Mouse (Mus musculus) adrenal gland, postnatal 36 days (tissue): ENCODE measurements at regions not wholly inside any gene's neighbourhood (a gene's known extent, or its start where the extent isn't known, plus 50 kb on each side); places are given as distances from the start of the nearest gene placed in this dataset.

Experiments used
- DNase-seq, 2 experiments: peaks; one replicate each; pipeline ENCODE4 v3.0.0; 2021; ENCODE audit warnings: mixed read lengths in 1 of 2

DNA sequence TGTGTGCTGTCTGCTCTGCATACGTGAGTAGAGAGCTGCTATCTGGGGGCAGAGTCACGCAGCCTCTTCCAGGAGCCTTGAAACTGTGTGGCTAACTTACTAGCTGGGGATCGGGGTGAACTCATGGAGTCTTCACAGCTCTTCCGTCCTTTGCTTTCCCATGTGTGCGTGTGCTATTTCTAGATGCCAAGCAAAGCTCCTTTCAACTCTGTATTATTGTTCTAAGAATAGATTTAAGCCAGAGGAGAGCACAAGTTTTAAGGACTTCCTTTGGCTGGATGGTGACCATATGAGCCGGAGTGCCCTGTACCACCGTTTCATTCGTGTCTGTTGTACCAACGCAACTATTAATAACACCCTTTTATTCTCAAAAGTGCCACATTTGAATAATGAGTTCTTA is 254.0 kb downstream of the Gm12728 start:
- no peak for DNase-seq

DNA sequence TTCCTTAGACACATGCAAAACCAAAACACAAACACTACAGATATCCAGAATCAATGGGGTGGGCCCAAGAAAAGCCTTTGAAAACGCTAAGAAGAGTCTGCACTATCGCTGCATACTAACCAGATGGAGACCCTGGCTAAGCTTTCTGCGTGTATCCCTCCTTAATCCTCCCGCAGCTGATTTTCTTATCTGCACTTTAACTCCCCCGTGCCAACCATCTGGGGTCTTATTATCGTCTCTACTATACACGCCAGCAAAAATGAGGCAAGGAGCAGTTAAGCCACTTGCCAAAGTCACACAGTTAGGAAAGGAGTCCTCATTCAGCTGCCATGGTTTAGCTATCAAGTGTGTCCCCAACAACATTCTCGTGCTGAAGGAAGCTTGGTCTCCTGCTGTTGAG is 258.4 kb downstream of the Gm12728 start:
- no peak for DNase-seq

DNA sequence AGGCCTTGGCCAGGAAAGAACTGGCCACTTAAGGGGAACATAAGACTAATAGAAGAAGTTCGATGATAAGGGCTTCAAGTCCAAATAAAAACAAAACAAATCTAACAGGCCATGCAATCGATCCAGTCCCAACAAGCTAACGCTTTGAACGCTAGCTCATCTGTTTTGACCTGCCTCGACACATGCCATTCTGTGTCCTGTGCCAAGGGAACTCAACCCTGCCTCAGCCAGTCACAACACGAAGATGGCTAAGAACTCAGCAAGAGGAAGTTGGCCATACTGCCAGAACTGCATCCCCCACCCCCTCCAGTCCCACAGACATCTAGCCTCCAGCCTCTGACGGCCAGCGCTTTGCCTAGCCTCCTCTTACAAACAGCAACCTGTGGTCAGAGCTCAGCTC is 259.1 kb downstream of the Gm12728 start:
- DNase-seq: no peak

DNA sequence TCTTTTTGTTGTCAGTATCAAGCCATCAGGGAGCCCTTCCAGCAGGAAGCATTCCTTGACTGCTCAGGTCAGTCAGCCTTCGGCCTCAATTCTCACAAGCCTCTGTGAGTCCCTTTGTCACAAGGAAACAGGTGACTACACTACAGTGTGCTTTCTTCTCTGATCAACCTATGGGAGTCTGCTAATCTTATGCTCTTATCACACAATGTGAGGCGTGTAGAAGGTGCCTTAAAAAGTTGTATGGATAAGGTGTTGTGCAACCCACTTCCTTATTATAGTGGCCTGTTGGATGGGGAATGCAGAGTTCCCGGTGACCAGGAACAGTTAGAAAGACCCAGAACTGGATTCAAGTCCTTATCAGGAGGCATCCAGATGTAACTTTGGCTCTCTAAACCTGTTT is 260.2 kb downstream of the Gm12728 start:
- no peak for DNase-seq

DNA sequence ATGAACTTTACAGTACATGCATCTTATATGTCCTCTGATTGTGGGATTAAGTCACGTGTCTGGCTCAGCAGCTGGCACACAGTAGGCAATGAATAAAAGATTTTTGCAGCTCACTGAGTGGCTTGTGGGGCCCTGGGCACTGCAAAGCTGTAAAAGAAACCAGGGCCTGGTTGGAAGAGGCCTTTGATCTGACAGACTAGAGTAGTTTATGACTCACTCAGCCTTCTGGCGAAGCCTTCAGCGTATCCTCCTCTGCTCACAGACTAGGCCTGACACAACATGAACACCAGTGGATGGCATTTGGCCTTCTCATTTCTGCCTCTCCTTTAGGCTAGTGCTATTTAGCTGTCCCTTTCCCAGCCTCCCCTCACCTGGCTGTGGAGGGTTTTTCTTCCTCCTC is 260.6 kb downstream of the Gm12728 start:
- DNase-seq: peak; percentile 50 to 53

DNA sequence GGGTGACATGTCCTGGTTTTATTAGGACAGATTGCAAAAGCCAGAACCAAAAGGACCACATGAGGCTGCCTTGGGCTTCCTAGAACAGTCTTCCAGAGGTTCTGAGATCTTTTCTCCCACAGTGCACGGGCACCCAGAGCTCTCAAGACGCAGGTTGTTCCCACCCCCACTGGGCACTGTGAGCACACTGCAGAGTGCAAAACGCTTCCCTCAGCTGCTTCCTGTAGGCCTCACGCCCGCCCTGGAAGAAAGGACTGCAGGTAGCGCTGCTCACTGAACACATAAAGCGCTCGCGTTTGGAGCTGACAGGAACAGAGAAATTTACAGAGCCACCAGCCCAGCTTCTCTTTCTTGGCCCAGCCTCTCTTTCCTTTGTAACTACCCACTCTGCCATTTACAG is 262.5 kb upstream of the Usp24 start:
- no peak for DNase-seq

DNA sequence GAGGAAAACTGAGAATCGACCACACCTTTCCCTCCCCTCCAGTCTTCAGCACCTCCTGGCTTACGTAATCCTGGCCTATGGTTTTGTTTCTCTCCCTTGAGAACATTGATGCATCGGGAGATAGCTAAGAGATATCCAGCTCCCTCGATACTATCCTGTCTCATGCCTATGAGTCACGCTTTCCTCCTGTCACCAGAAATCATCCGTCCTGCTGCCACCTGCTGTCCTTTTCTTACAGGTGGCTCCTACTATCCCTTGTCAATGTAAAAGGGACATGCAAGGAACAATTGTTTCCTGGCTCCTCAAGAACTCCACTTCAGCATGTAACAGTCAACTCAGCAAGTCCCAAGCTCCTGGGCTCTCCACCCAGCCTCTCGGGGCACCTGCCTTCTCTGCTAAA is 261.7 kb upstream of the Usp24 start:
- peak; percentile 12 to 18 for DNase-seq

DNA sequence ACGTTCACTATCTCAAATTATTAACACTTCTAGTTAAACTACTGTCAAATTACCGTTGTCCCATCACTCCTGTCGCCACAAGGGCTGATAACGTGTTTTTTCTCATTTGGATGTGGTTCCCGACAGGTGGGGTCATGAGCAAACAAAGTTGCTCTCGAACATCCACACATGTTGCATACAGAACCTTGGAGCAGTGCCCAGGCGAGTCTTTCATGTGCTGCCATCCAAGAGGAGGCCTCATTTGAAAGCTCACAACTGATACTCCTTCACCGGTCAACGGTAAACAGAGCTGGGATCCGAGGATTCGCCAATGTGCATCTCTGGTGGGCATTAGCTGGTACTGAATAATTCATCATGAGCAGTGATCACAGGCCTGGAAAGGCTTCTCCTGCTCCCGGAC is 253.4 kb upstream of the Usp24 start:
- no peak for DNase-seq

DNA sequence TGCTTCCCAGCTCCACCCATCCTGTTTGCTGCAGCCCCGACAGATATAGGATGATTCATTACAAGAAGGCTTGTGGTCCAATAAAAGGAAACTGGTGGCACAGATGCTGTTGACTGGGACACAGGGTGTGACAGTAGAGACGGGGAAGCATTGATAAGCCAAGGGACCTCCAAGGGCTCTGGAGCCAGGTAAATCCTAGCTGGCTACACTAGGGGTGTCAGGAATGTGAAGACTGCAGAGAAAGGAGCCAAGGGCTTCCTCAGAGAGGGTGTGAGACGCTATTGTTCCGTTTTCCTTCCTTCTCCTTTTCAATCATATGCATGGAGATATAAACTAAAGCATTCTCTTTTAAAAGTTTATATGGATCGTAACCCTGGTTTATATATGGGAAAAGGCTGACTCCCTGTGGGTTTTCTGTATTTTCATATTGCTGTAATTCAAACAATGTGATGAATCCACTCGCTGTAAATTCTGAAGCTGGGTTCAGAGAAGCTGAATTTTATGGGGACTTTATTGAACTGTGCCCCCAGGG is 252.1 kb upstream of the Usp24 start:
- no peak for DNase-seq

DNA sequence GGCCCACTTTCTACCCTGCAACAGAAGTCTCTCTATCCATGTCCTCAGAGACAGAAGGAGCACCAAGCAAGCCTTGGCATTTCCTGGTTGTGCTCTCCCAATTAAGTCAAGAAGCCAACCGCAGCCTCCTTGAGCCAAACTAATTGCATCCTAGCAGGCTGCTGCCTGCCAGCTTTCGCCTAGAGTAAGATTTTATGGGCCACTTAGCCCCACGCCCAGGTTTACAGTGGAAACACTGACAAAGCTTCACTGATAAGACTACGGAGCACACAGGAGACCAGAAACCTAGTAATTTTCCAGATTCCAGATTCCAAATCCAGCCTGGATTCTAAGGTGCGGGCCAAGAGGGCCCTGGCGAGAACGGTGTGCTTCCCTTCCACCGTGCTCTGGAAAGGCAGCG is 249.0 kb upstream of the Usp24 start:
- DNase-seq: no peak

DNA sequence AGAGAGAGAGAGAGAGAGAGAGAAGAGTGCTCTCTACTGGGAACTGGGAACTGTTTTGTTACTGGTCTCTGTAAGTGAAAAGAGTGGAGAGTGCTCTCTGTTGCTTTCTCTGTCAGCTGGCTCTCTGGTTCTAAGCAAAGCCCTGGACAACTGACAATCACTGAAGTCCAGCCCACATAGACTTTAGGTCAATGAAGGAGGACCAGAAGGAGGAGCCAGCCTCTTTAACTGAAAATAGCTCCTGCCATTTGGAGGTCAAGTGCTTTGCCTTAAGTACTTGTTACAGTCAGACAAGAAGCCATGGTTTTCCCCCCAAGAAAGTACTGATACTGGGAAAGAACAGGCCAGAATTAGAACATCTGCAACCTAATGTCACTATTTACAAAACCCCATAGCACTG is 232.5 kb upstream of the Usp24 start:
- no peak for DNase-seq

DNA sequence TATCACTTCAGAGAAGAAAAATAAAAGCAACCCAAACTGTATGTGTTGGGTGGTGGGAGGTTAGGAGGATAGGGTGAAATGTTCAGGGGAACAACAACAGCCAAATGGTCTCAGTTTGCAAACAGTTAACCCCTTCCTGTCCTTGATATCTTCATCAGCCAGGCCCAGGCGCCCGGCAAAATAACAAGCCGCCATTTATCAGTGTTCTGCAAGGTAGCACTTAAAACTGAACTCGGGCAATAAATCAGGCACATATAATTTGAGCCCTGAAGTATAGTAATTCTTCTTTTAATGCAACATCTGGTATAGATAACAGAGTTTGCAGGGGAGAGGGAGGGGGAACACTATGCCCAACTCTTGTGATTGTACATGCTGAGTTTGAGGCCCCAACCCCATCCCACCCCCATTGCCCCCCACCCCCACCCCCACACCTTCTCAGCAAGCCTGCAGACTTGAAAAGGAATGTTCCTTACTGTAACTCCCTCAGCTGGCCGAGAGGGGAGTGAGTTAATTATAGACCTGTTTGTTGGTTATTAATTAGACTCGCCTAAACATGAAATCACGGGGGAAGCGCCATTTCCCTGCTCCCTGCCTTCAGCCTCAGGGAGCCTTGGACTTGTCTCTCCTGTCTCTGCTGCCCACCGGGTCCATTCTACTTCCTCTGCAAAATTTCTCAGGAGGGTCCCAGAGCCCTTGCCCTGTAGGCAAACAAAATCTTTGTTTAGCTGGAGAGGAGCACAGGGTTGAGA is 223.9 kb upstream of the Usp24 start:
- DNase-seq: no peak

DNA sequence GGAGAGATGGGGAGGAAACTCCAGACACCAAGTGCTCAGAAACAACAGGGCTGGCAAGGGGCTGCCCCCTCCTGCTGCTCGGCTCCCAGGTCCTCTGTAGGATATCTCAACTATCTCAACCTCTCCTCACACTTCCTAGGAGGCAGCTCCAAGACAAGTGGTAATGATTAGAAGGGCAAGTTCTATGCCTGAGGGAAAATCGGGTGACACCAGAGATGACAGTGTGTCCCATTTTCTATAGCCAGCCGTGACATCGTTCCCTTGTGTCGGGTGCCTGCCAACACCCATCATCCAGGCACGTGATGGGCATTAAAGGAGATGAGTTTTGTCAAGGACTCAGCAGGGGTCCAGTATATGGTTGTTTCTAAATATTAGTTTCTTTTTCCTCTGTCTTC is 223.3 kb upstream of the Usp24 start:
- DNase-seq: no peak

DNA sequence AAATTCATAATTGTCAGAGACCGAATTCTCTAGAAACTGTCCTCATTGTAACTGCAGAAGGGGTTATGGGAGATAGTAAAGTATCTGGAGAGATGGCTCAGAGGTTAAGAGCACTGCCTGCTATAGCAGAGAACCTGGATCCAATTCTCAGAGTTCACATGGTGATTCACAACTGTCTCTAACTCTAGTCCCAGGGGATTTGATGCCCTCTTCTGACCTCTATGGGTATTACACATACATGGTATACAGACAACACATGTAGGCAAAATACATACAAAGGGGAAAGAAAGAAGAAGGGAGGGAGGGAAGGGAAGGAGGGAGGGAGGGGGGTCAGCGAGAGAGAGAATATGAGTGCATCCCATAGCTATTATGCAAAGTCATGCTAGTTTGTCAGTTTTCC is 222.8 kb upstream of the Usp24 start:
- peak in 1 of 2 experiments; percentile 32 for DNase-seq

DNA sequence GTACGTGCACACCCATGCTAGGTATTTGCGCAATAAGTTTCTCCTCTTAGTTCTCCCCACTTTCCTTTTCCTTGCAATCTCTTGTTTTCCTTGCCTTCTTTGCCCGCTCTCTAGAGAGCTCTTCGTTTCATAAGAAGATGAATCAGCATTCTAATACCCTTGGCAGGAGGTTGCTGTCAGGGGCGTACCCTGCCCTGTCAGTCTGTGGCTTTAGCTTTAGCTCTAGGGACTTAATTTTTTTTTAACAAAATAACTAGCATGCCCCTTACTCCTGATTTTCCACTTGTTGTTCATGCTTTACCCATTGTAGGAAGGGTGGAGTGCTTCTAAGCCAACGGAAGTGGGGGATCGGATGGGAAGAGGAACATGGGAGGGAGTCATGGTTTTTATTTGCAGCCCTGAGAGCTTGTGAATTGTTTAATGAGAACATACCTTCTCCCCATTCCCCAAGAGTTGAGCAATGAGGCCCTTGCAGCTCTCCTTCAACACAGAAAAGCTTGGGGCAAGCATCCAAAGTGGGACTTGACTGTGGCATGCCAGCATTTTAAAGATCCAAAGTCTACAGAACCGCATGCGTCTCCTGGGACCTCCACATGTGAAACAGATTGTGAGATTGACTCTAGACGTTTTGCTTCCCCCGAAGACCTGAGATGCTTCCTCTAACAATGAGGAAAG is 221.0 kb upstream of the Usp24 start:
- peak; percentile 15 to 20 for DNase-seq

DNA sequence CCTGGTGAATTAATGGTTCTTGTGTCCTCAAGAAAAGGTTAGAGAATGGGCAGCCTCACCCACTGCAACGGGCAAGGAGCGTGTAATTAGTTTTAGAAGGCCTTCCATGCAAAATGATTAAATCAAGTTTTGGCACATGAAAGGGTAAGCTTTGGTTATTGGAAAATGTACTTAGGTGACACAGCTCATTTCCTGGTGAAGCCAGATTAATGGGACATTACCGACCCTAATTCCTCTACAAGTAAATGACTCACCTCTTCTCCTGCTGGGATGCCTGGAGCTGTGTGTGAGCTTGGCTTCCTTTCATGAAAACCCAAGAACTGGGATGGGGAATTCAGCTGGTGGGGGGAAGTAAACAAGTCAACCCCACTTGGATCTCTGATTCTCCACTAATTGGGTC is 219.9 kb upstream of the Usp24 start:
- DNase-seq: no peak

DNA sequence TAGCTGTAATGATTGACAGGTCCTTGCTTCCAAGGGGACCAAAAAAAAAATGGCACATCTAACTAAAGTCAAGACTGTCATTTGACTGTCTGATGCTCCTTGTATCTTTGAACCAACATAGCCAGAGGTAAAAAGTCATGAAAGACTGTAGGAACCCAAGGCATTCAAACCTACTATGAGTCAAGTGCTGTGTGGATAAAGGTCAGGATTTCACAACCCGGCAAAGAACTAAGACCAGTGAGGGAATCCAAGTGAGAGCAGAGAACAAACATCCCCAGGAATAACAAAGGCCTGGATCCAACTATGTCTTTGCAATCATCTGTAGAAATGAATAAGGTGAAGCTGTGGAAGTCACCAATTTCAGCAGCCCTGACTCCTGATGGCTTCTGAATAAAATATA is 218.2 kb upstream of the Usp24 start:
- DNase-seq: peak in 1 of 2 experiments; percentile 27

DNA sequence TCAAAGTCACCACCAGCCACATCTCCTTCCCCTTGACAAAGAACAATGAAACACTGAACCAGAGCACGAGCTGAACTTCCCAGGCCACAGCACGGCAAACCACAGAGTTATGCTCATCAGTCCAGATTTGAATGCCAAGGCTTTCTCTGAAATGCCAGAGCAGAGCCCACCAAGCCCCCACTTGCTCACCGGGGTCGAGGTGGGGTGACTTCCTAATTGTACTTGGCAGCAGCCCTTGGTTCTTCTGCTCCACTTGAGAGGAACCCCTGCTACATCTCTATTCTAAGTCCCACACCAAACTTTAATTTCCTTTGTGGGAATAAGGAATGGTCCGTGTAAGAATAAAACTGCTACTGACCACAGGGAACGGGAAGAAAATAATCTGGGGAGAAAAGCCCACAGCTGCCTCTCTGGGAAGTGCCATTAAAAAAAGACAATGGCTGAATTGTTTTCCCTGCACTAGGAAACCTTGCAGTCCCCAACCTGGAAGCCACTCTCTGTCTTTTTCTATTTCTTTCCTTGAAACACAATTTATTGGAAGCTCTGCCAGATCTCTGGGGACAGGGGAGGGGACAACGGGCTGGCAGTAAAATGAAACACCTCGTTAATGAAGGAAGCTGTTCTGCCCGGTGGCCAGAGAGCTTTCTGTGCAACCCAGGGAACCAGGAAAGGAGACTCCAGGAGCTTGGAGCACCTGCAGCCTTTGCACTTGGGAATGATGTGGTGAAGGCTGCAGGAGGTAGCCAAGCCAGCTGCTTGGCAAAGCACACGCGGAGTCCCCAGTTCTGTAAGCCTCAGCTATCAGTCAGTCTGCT is 215.6 kb upstream of the Usp24 start:
- DNase-seq: peak in 1 of 2 experiments; percentile 12

DNA sequence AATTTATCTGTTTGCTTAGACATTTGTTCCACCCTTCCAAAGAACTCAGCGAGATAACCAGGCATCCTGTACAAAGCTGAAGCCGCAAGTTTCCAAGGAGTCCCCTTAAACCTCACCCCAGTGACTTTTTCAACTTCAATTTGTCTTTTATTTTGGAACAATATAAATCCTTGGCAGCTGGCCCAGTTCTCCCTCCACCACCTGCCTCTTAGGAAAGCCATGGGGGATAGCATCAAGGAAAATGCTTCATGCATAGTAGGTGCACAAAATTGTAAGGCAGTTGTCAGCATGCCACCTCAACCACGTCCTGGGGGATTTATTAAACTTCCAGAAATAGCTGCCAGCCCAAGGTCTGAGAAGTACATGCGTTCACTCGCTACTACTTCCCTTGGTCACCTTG is 214.1 kb upstream of the Usp24 start:
- no peak for DNase-seq

DNA sequence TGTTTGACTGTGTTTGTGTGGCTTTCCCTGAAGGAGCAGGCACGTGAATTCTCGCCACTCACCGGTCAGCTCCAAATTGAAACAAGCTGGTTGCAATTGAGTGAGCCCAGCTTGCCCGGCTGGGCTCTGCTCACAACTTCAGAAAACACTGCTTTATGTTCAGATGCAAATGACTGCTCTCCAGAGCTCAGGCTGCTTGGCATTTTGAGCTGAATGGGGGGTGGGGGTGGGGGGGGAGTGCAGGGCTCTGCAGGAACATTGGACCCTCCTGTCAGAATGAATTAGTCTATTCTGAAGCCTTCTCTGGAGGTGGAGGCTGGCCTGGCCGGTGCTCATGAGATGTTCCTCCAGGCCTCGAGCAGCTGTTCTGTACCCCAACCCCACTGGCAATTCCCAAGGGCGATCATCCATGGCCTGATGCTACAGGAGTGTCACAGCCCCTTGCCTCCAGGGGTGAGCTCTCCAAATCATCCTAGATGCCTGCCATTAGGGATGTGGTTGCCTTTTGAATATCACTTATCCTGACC is 213.5 kb upstream of the Usp24 start:
- DNase-seq: no peak

DNA sequence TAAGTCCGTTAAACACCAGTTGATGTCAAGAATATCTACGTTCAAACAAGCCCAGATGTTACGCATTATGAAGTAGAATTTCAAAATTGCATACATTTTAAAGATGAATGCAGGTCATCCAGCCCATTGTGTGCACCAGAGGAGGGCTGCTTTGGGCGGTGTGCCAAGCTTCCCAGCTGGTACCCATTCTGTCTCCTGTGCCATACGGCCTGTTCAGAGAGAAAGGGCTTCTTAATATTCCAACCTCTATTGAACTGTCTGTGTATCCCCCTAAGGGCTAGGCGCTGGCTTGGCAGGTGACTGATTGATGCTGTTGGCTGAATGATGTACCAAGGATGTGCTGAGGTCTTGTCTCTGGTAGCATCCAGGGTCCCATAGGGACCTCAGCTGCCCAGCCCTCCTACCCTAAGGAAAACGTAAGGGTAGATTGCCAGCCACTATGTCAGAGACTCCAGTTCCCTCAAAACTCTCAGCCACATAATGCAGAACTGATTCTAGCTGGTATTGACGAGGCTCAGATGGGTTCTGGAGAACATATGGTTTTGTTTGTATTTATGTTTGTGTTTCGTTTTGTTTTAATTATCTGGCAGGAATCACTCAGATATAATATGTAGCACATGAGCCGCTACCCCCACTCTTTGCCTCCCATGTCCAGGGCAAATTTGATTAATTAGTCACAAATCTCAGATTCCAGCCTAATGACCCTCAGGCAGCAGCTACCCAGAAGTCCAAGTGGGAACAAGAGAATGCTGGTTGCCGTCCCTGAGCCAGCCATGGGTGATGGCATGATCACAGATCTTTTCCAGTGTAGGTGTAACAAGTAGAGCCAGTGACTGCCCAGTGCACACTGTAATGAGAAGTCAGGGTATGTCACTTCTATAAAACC is 212.0 kb upstream of the Usp24 start:
- DNase-seq: no peak

DNA sequence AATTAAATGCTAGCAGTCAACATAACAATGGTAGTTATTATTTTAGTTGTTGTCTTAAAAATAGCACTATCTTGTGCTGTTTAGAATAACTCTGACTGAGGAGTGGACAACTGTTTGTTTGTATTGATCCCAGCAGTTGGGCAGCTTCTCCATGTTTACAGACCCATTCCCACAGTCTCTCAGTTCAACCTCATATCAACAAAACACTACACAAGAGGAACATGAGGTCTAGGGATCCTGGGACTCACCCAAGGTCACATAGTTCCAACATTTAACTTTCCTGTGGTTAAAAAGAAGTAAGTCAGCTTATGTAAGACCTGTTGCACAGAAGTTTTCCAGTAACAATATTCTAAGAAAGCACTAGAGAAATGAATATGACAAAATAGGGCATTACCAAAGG is 203.0 kb upstream of the Usp24 start:
- DNase-seq: no peak
